Mouse (Mus musculus) liver, embryonic 14.5 days (tissue): Measurements from ENCODE around the gene Lin7b.

Experiments
- CTCF ChIP-seq: IDR thresholded peaks from 2 replicates; pipeline ENCODE4 v1.5.1; 2016; ENCODE audit warnings: antibody characterized with exemption, low read depth, control low read depth
- EP300 ChIP-seq: IDR thresholded peaks from 2 replicates; pipeline ENCODE4 v1.6.1; 2016; ENCODE audit warnings: antibody characterized with exemption, low read depth

DNA sequence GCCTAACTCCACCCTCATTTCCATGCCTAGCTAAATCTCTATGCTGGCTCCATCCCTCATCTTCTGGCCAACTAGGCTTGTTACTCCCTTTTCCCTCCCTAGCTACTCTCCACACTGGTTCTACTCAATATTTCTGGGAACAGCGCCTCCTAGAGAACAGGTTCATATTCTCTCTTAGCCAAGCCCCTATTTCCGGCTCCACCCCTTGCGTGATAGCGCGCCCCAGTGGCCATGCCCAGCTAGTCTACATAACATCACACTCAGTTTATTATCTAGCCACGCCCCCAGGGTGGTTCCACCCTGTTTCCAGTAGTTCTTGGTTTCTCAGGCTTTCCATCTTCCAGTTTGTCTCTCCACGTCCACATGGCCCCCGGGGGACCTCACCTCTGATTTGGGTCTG, 29.1 kb downstream of the Lin7b start:
- peak; percentile 87 for TF ChIP-seq CTCF
- no peak for TF ChIP-seq EP300
